Comparison of ENCODE assay signal across 7 mouse cellular contexts in genomic region chr1:172502145-172503110, GRCm38 (mm10). TPM values are rescaled to one million over a fixed set of nuclear protein-coding genes. Genes with fewer than 3 reads are reported as not detected.
DNase-seq lines count a peak whose midpoint lies in the region; ATAC-seq and TF ChIP-seq lines count a peak whose summit lies in the region.

No protein-coding gene starts in this region.

- no peak for ATAC-seq in embryonic facial prominence, embryonic 15.5 days (ENCODE audit: insufficient number of reproducible peaks, low FRiP score, low TSS enrichment, low read depth)
- peak; percentile 8; the same call in 1 of the 2 replicates for ATAC-seq in hindbrain, embryonic 16.5 days
- ATAC-seq in liver, embryonic 13.5 days (ENCODE audit: low read depth): peak; percentile 6; the same call in 1 of the 2 replicates
- ATAC-seq in stomach, embryonic 14.5 days (ENCODE audit: insufficient number of reproducible peaks, insufficient read depth, low FRiP score, low read depth): peak; percentile 15; the same call in 1 of the 2 replicates
- no peak for ATAC-seq in erythroid progenitor cell, adult 5-6 weeks (replicated peaks; ENCODE audit: low FRiP score, poor library complexity, severe bottlenecking)

- DNase-seq in MEL (ENCODE audit: low read depth, low spot score): no peak
- no peak for DNase-seq in liver, embryonic 13.5 days
- no peak for DNase-seq in layer of hippocampus, postnatal 14 days (ENCODE audit: low spot score in 2 of 2)

- peaks cover 9 to 44% of the 10 kb centered on the region in 2 experiments for H3K4me1 ChIP-seq in MEL (ENCODE audit: control insufficient read depth in 1 of 2, insufficient read depth in 2 of 2, low read length in 2 of 2)
- H3K4me1 ChIP-seq in embryonic facial prominence, embryonic 15.5 days: peaks cover 67% of the 10 kb centered on the region
- H3K4me1 ChIP-seq in hindbrain, embryonic 16.5 days (ENCODE audit: control insufficient read depth, insufficient read depth, low read depth, low read length): peaks cover 25% of the 10 kb centered on the region
- peaks cover 56% of the 10 kb centered on the region for H3K4me1 ChIP-seq in liver, embryonic 13.5 days (replicated peaks)
- peaks cover 29% of the 10 kb centered on the region for H3K4me1 ChIP-seq in stomach, embryonic 14.5 days (ENCODE audit: control insufficient read depth, insufficient read depth, low read length)

- TF ChIP-seq CTCF in MEL (IDR thresholded peaks at IDR 0.05 in 2 of 3, conservative IDR thresholded peaks at IDR 0.05 in 1 of 3; ENCODE audit: control insufficient read depth in 1 of 3, insufficient read depth in 1 of 3, low read depth in 2 of 3, low read length in 3 of 3, poor library complexity in 1 of 3, severe bottlenecking in 1 of 3): no peak

- no peaks in the 10 kb centered on the region for H3K27me3 ChIP-seq in MEL (ENCODE audit: control insufficient read depth in 1 of 2, insufficient read depth in 2 of 2, low read length in 2 of 2)
- H3K27me3 ChIP-seq in embryonic facial prominence, embryonic 15.5 days: no peaks in the 10 kb centered on the region
- H3K27me3 ChIP-seq in hindbrain, embryonic 16.5 days (replicated peaks; ENCODE audit: control insufficient read depth, insufficient read depth, low read length): peaks cover 15% of the 10 kb centered on the region
- H3K27me3 ChIP-seq in liver, embryonic 13.5 days: peaks cover 17% of the 10 kb centered on the region
- no peaks in the 10 kb centered on the region for H3K27me3 ChIP-seq in stomach, embryonic 14.5 days (ENCODE audit: control insufficient read depth, insufficient read depth, low read length)

- peak overlapping the region; percentile 61 for H3K9ac ChIP-seq in MEL (ENCODE audit: control insufficient read depth, low read depth, low read length, poor library complexity, severe bottlenecking)
- no peak overlapping the region for H3K9ac ChIP-seq in embryonic facial prominence, embryonic 15.5 days
- H3K9ac ChIP-seq in hindbrain, embryonic 16.5 days (ENCODE audit: low read depth, low read length): no peak overlapping the region
- peak overlapping the region; percentile 34 for H3K9ac ChIP-seq in liver, embryonic 13.5 days
- no peak overlapping the region for H3K9ac ChIP-seq in stomach, embryonic 14.5 days (replicated peaks; ENCODE audit: low read depth, low read length)

- TF ChIP-seq POLR2A in MEL (IDR thresholded peaks at IDR 0.05; ENCODE audit: control insufficient read depth in 1 of 2, insufficient read depth in 1 of 2, low read depth in 1 of 2, low read length in 2 of 2, poor library complexity in 1 of 2): no peak

- peaks cover 43% of the 10 kb centered on the region for H3K79me2 ChIP-seq in MEL (ENCODE audit: control insufficient read depth, insufficient read depth, low read length, poor library complexity)

- peak overlapping the region; percentile 68 for H3K4me2 ChIP-seq in embryonic facial prominence, embryonic 15.5 days (replicated peaks)
- H3K4me2 ChIP-seq in hindbrain, embryonic 16.5 days (ENCODE audit: low read length): peak overlapping the region; percentile 61
- H3K4me2 ChIP-seq in liver, embryonic 13.5 days: peak overlapping the region; percentile 71
- peak overlapping the region; percentile 79 for H3K4me2 ChIP-seq in stomach, embryonic 14.5 days (replicated peaks; ENCODE audit: low read depth, low read length)

- H3K4me3 ChIP-seq in MEL (ENCODE audit: control insufficient read depth in 1 of 2, insufficient read depth in 1 of 2, low read depth in 2 of 2, low read length in 2 of 2): peak overlapping the region in 1 of 2 experiments; percentile 65; a peak in 2 of 4 replicates
- H3K4me3 ChIP-seq in embryonic facial prominence, embryonic 15.5 days (replicated peaks): peak overlapping the region; percentile 57
- H3K4me3 ChIP-seq in hindbrain, embryonic 16.5 days (ENCODE audit: low read length): no peak overlapping the region
- peak overlapping the region; percentile 68 for H3K4me3 ChIP-seq in liver, embryonic 13.5 days (replicated peaks)
- peak overlapping the region; percentile 68 for H3K4me3 ChIP-seq in stomach, embryonic 14.5 days (ENCODE audit: low read depth, low read length)

- peaks cover 0 to 29% of the 10 kb centered on the region in 2 experiments; a peak in 2 of 4 replicates for H3K36me3 ChIP-seq in MEL (ENCODE audit: control insufficient read depth in 1 of 2, insufficient read depth in 2 of 2, low read length in 2 of 2)
- H3K36me3 ChIP-seq in embryonic facial prominence, embryonic 15.5 days: peaks cover 32% of the 10 kb centered on the region
- H3K36me3 ChIP-seq in hindbrain, embryonic 16.5 days (ENCODE audit: control insufficient read depth, insufficient read depth, low read length): peaks cover 2% of the 10 kb centered on the region; the same call in 1 of the 2 replicates
- H3K36me3 ChIP-seq in liver, embryonic 13.5 days: peaks cover 34% of the 10 kb centered on the region
- H3K36me3 ChIP-seq in stomach, embryonic 14.5 days (ENCODE audit: control insufficient read depth, insufficient read depth, low read length): peaks cover 16% of the 10 kb centered on the region

- H3K27ac ChIP-seq in MEL (ENCODE audit: control insufficient read depth, low read depth, low read length): peak overlapping the region; percentile 78
- peak overlapping the region; percentile 86 for H3K27ac ChIP-seq in embryonic facial prominence, embryonic 15.5 days (replicated peaks)
- peak overlapping the region; percentile 59 for H3K27ac ChIP-seq in hindbrain, embryonic 16.5 days (ENCODE audit: low read depth, low read length)
- H3K27ac ChIP-seq in liver, embryonic 13.5 days: peak overlapping the region; percentile 78
- H3K27ac ChIP-seq in stomach, embryonic 14.5 days (ENCODE audit: low read length): peak overlapping the region; percentile 91

- 29% methylated on average over 13 of the region's 13 CpGs for WGBS in embryonic facial prominence, embryonic 15.5 days
- WGBS in hindbrain, embryonic 16.5 days: 35% methylated on average over 12 of the region's 13 CpGs
- WGBS in liver, embryonic 13.5 days (ENCODE audit: insufficient replicate concordance): 15% methylated on average over 13 of the region's 13 CpGs
- WGBS in stomach, embryonic 14.5 days: 24% methylated on average over 12 of the region's 13 CpGs

- H3K9me3 ChIP-seq in MEL (replicated peaks; ENCODE audit: insufficient read depth, low read length): no peaks in the 10 kb centered on the region
- H3K9me3 ChIP-seq in embryonic facial prominence, embryonic 15.5 days (replicated peaks): no peaks in the 10 kb centered on the region
- H3K9me3 ChIP-seq in hindbrain, embryonic 16.5 days (ENCODE audit: control insufficient read depth, low read length): no peaks in the 10 kb centered on the region
- H3K9me3 ChIP-seq in liver, embryonic 13.5 days (replicated peaks): no peaks in the 10 kb centered on the region
- no peaks in the 10 kb centered on the region for H3K9me3 ChIP-seq in stomach, embryonic 14.5 days (ENCODE audit: control insufficient read depth, low read depth, low read length)

- no peak for TF ChIP-seq RAD21 in MEL (IDR thresholded peaks at IDR 0.05; ENCODE audit: low read depth, low read length)

- TF ChIP-seq EP300 in MEL (IDR thresholded peaks at IDR 0.05; ENCODE audit: low read depth in 1 of 2, low read length in 2 of 2): no peak

RNA-seq across cellular contexts. Expression of gene Tagln2, which starts 2.6 kb away (rescaled TPM):
- total RNA-seq in MEL (2012; rRNA removed): 100 and 150 TPM in 2 replicates
- 100 to 1,000 TPM; 332 to 581 TPM for polyA plus RNA-seq in MEL (2012; ENCODE audit: insufficient read depth in 1 of 2, insufficient read length in 2 of 2, low read depth in 1 of 2, low replicate concordance in 2 of 2, missing spikeins in 1 of 2)
- polyA plus RNA-seq in embryonic facial prominence, embryonic 15.5 days (2015; fragmentation: Nextera tagmentation; extraction: Ambion mirVana): 260 and 286 TPM in 2 replicates
- polyA plus RNA-seq in hindbrain, embryonic 16.5 days (2015; fragmentation: Nextera tagmentation; extraction: Ambion mirVana): 71.7 and 84.9 TPM in 2 replicates
- 127 and 145 TPM in 2 replicates for polyA plus RNA-seq in liver, embryonic 13.5 days (2015; fragmentation: Nextera tagmentation; extraction: Ambion mirVana)
- 188 and 196 TPM in 2 replicates for polyA plus RNA-seq in stomach, embryonic 14.5 days (2014; fragmentation: Nextera tagmentation; extraction: Ambion mirVana)
- total RNA-seq in erythroid progenitor cell, adult 5-6 weeks (2015; ENCODE audit: low replicate concordance): 95.6 and 112 TPM in 2 replicates
- 21.1 and 56.0 TPM in 2 replicates for total RNA-seq in erythroid progenitor cell, adult 5-6 weeks (2017; ENCODE audit: low replicate concordance)
- total RNA-seq in layer of hippocampus, postnatal 14 days (2021): 10 to 100 TPM; 14.1 to 15.6 TPM

RNA-seq across cellular contexts. Expression of gene Cfap45, which starts 18.2 kb away (rescaled TPM):
- total RNA-seq in MEL (2012; rRNA removed): 0.29 TPM in 1 of 2 replicates, not detected in the other
- under 1 TPM in 1 of 2 experiments, not detected in 1; 0.40 TPM for polyA plus RNA-seq in MEL (2012; ENCODE audit: insufficient read depth in 1 of 2, insufficient read length in 2 of 2, low read depth in 1 of 2, low replicate concordance in 2 of 2, missing spikeins in 1 of 2)
- polyA plus RNA-seq in embryonic facial prominence, embryonic 15.5 days (2015; fragmentation: Nextera tagmentation; extraction: Ambion mirVana): 12.2 and 18.7 TPM in 2 replicates
- polyA plus RNA-seq in hindbrain, embryonic 16.5 days (2015; fragmentation: Nextera tagmentation; extraction: Ambion mirVana): 4.9 and 5.4 TPM in 2 replicates
- 0.17 and 0.44 TPM in 2 replicates for polyA plus RNA-seq in liver, embryonic 13.5 days (2015; fragmentation: Nextera tagmentation; extraction: Ambion mirVana)
- polyA plus RNA-seq in stomach, embryonic 14.5 days (2014; fragmentation: Nextera tagmentation; extraction: Ambion mirVana): 1.9 and 2.9 TPM in 2 replicates
- total RNA-seq in erythroid progenitor cell, adult 5-6 weeks (2015; ENCODE audit: low replicate concordance): not detected in 2 replicates
- total RNA-seq in erythroid progenitor cell, adult 5-6 weeks (2017; ENCODE audit: low replicate concordance): not detected in 2 replicates
- total RNA-seq in layer of hippocampus, postnatal 14 days (2021): 1 to 10 TPM; 2.7 to 4.4 TPM

RNA-seq across cellular contexts. Expression of gene Igsf9, which starts 20.8 kb away (rescaled TPM):
- total RNA-seq in MEL (2012; rRNA removed): 0.12 and 0.13 TPM in 2 replicates
- under 1 TPM in 1 of 2 experiments, not detected in 1; 0.38 TPM for polyA plus RNA-seq in MEL (2012; ENCODE audit: insufficient read depth in 1 of 2, insufficient read length in 2 of 2, low read depth in 1 of 2, low replicate concordance in 2 of 2, missing spikeins in 1 of 2)
- 58.4 and 61.0 TPM in 2 replicates for polyA plus RNA-seq in embryonic facial prominence, embryonic 15.5 days (2015; fragmentation: Nextera tagmentation; extraction: Ambion mirVana)
- 32.9 and 42.5 TPM in 2 replicates for polyA plus RNA-seq in hindbrain, embryonic 16.5 days (2015; fragmentation: Nextera tagmentation; extraction: Ambion mirVana)
- polyA plus RNA-seq in liver, embryonic 13.5 days (2015; fragmentation: Nextera tagmentation; extraction: Ambion mirVana): 1.6 and 2.5 TPM in 2 replicates
- 41.5 and 48.1 TPM in 2 replicates for polyA plus RNA-seq in stomach, embryonic 14.5 days (2014; fragmentation: Nextera tagmentation; extraction: Ambion mirVana)
- not detected in 2 replicates for total RNA-seq in erythroid progenitor cell, adult 5-6 weeks (2015; ENCODE audit: low replicate concordance)
- total RNA-seq in erythroid progenitor cell, adult 5-6 weeks (2017; ENCODE audit: low replicate concordance): 2.4 TPM in 1 of 2 replicates, not detected in the other
- 1 to 10 TPM; 7.2 to 8.9 TPM for total RNA-seq in layer of hippocampus, postnatal 14 days (2021)

RNA-seq across cellular contexts. Expression of gene Slamf9, which starts 27.3 kb away (rescaled TPM):
- 0.23 TPM in 1 of 2 replicates, not detected in the other for total RNA-seq in MEL (2012; rRNA removed)
- polyA plus RNA-seq in MEL (2012; ENCODE audit: insufficient read depth in 1 of 2, insufficient read length in 2 of 2, low read depth in 1 of 2, low replicate concordance in 2 of 2, missing spikeins in 1 of 2): under 1 TPM in 1 of 2 experiments, not detected in 1; 0.38 TPM
- polyA plus RNA-seq in embryonic facial prominence, embryonic 15.5 days (2015; fragmentation: Nextera tagmentation; extraction: Ambion mirVana): 0.85 and 1.2 TPM in 2 replicates
- polyA plus RNA-seq in hindbrain, embryonic 16.5 days (2015; fragmentation: Nextera tagmentation; extraction: Ambion mirVana): 0.11 and 0.23 TPM in 2 replicates
- polyA plus RNA-seq in liver, embryonic 13.5 days (2015; fragmentation: Nextera tagmentation; extraction: Ambion mirVana): 1.5 and 1.9 TPM in 2 replicates
- polyA plus RNA-seq in stomach, embryonic 14.5 days (2014; fragmentation: Nextera tagmentation; extraction: Ambion mirVana): 0.43 and 0.45 TPM in 2 replicates
- 1.1 TPM in 1 of 2 replicates, not detected in the other for total RNA-seq in erythroid progenitor cell, adult 5-6 weeks (2015; ENCODE audit: low replicate concordance)
- 0.90 and 2.7 TPM in 2 replicates for total RNA-seq in erythroid progenitor cell, adult 5-6 weeks (2017; ENCODE audit: low replicate concordance)
- total RNA-seq in layer of hippocampus, postnatal 14 days (2021): not detected

RNA-seq across cellular contexts. Expression of gene Vsig8, which starts 53.3 kb away (rescaled TPM):
- total RNA-seq in MEL (2012; rRNA removed): not detected in 2 replicates
- not detected for polyA plus RNA-seq in MEL (2012; ENCODE audit: insufficient read depth in 1 of 2, insufficient read length in 2 of 2, low read depth in 1 of 2, low replicate concordance in 2 of 2, missing spikeins in 1 of 2)
- polyA plus RNA-seq in embryonic facial prominence, embryonic 15.5 days (2015; fragmentation: Nextera tagmentation; extraction: Ambion mirVana): 7.7 and 10.9 TPM in 2 replicates
- 0.84 and 1.2 TPM in 2 replicates for polyA plus RNA-seq in hindbrain, embryonic 16.5 days (2015; fragmentation: Nextera tagmentation; extraction: Ambion mirVana)
- polyA plus RNA-seq in liver, embryonic 13.5 days (2015; fragmentation: Nextera tagmentation; extraction: Ambion mirVana): not detected in 2 replicates
- 1.0 and 1.2 TPM in 2 replicates for polyA plus RNA-seq in stomach, embryonic 14.5 days (2014; fragmentation: Nextera tagmentation; extraction: Ambion mirVana)
- total RNA-seq in erythroid progenitor cell, adult 5-6 weeks (2015; ENCODE audit: low replicate concordance): not detected in 2 replicates
- total RNA-seq in erythroid progenitor cell, adult 5-6 weeks (2017; ENCODE audit: low replicate concordance): not detected in 2 replicates
- total RNA-seq in layer of hippocampus, postnatal 14 days (2021): under 1 TPM; 0.71 to 0.74 TPM

Comparison
In these comparisons a context has a peak if more than half of its experiments do, and no peak if none do; other contexts are left out.
1. H3K9ac ChIP-seq: peak in MEL (single experiment) and liver, embryonic 13.5 days (single experiment); none in embryonic facial prominence, embryonic 15.5 days (single experiment), hindbrain, embryonic 16.5 days (single experiment) and stomach, embryonic 14.5 days (single experiment).
2. ATAC-seq: peak in hindbrain, embryonic 16.5 days (single experiment), liver, embryonic 13.5 days (single experiment) and stomach, embryonic 14.5 days (single experiment); none in embryonic facial prominence, embryonic 15.5 days (single experiment) and erythroid progenitor cell, adult 5-6 weeks (single experiment).
3. Peak in every context shown above with its lines, with median percentiles within 50 percentile points of each other: H3K27ac ChIP-seq and H3K4me2 ChIP-seq.